Mouse (Mus musculus): Measurements from ENCODE around the gene Pde7b. TPM values are rescaled to one million over a fixed set of nuclear protein-coding genes. Genes with fewer than 3 reads are reported as not detected.

Gene Pde7b
- total RNA-seq, 2 experiments from 2014 or later = 13.2 to 14.4 TPM

DNA sequence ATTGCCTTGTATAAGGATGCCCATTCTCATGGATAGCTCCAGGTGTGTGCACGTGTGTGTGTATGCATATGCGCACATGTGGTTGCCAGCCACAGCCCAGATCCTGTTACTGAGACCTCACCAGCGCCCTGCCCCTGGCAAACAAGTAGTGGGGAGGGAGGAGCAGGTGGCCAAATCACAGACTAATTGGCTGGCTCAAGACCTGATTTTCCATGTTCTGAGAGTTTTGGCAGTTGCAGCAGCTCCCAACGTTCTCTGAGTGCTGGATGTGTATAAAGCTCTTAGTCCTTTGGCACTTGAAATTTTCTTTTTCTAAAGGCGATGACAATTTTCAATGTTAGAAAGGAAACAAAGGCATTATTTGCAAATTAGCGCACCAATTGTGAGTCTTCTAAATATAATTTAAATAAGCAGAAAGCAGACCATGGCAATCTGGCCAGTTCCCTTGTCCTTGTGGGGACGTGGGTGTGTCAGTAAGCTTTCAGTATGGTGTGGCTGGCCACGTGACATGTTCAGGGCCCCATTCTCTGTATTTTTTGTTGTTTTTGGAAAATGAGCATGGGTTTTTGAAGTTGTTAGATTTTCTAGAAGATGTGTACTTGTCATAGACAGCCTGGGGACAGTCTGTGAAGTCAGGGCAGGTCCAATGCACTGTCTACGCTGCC lies 345.7 kb downstream of the Pde7b start:
- DNase-seq (ENCODE audit: low spot score in 2 of 2) = no peak

GRCm38 (mm10) chr10:20377621-20378020 lies 347.3 kb downstream of the Pde7b start:
- DNase-seq (ENCODE audit: low spot score in 2 of 2) = no peak

GRCm38 (mm10) chr10:20372046-20372445 lies 352.8 kb downstream of the Pde7b start:
- DNase-seq (ENCODE audit: low spot score in 2 of 2) = no peak

GRCm38 (mm10) chr10:20362450-20363118 lies 362.3 kb downstream of the Pde7b start:
- no peak for DNase-seq (ENCODE audit: low spot score in 2 of 2)

- no peak for DNase-seq (ENCODE audit: low spot score in 2 of 2)
Measured at GRCm38 (mm10) chr10:20361542-20362449, 363.1 kb downstream of the Pde7b start.

- DNase-seq (ENCODE audit: low spot score in 2 of 2) = no peak
Measured at GRCm38 (mm10) chr10:20348894-20349293, 376.0 kb downstream of the Pde7b start.

Other genes starting within 250 kb of the Pde7b start
- 10 to 100 TPM; 35.0 to 37.9 TPM for gene Ahi1, start 227.5 kb upstream of the Pde7b start, total RNA-seq (2021)

Data from adrenal gland, postnatal 4 days (tissue).